In genomic region chr19:50457275-50457892, GRCm38 (mm10) we compare ENCODE assay signal across 19 mouse cellular contexts.
DNase-seq lines count a peak whose midpoint lies in the region; ATAC-seq and TF ChIP-seq lines count a peak whose summit lies in the region.
"Had no signal": no experiment of that assay in that cellular context is flagged by ENCODE, and none has a peak within 500 bp of the region (broad histone marks: within the 10 kb centered on the region; RNA-seq: fewer than 3 reads in every experiment).

No protein-coding gene starts in this region.

- DNase-seq in forebrain, postnatal 0 days, result no peak
- peak; percentile 77 for DNase-seq in midbrain, embryonic 11.5 days (ENCODE audit: low spot score, missing footprints)
- peak; percentile 51 for DNase-seq in brain, embryonic 14.5 days (ENCODE audit: low read depth)
- no peak for DNase-seq in thymus, postnatal 36 days
- no peak for DNase-seq in right cerebral cortex, postnatal 4 days
- DNase-seq: adrenal gland, postnatal 25 days; cerebellum, adult 9-10 months; gastrocnemius, postnatal 25 days; heart, adult 18-20 months; heart, postnatal 14 days; thymus, adult 2 months had no signal

- no peak overlapping the region for H3K4me2 ChIP-seq in forebrain, embryonic 12.5 days
- no peak overlapping the region for H3K4me2 ChIP-seq in forebrain, postnatal 0 days (ENCODE audit: low read depth)
- no peak overlapping the region for H3K4me2 ChIP-seq in midbrain, embryonic 11.5 days
- no peak overlapping the region for H3K4me2 ChIP-seq in midbrain, embryonic 15.5 days
- H3K4me2 ChIP-seq in forebrain, embryonic 16.5 days (ENCODE audit: low read length), result no peak overlapping the region
- H3K4me2 ChIP-seq: heart, embryonic 13.5 days had no signal

- H3K4me3 ChIP-seq in forebrain, embryonic 12.5 days (replicated peaks), result no peak overlapping the region
- H3K4me3 ChIP-seq in forebrain, postnatal 0 days (ENCODE audit: low read depth, low read length), result no peak overlapping the region
- H3K4me3 ChIP-seq in midbrain, embryonic 11.5 days (ENCODE audit: low read depth, low read length), result no peak overlapping the region
- no peak overlapping the region for H3K4me3 ChIP-seq in midbrain, embryonic 15.5 days
- no peak overlapping the region for H3K4me3 ChIP-seq in forebrain, embryonic 16.5 days (replicated peaks; ENCODE audit: low read length)
- H3K4me3 ChIP-seq: heart, embryonic 13.5 days had no signal

- H3K9ac ChIP-seq in forebrain, embryonic 12.5 days, result no peak overlapping the region
- no peak overlapping the region for H3K9ac ChIP-seq in forebrain, postnatal 0 days
- H3K9ac ChIP-seq in midbrain, embryonic 11.5 days (ENCODE audit: low read length), result no peak overlapping the region
- no peak overlapping the region for H3K9ac ChIP-seq in midbrain, embryonic 15.5 days
- H3K9ac ChIP-seq in forebrain, embryonic 16.5 days (replicated peaks; ENCODE audit: low read depth, low read length), result no peak overlapping the region
- H3K9ac ChIP-seq: heart, embryonic 13.5 days had no signal

- peaks cover 12% of the 10 kb centered on the region for H3K4me1 ChIP-seq in forebrain, embryonic 12.5 days
- H3K4me1 ChIP-seq in forebrain, postnatal 0 days (ENCODE audit: insufficient read depth), result no peaks in the 10 kb centered on the region
- H3K4me1 ChIP-seq in midbrain, embryonic 11.5 days (ENCODE audit: control insufficient read depth, insufficient read depth, low read length), result peaks cover 3% of the 10 kb centered on the region; the same call in 1 of the 2 replicates
- no peaks in the 10 kb centered on the region for H3K4me1 ChIP-seq in midbrain, embryonic 15.5 days
- no peaks in the 10 kb centered on the region; the same call in 1 of the 2 replicates for H3K4me1 ChIP-seq in forebrain, embryonic 16.5 days (replicated peaks; ENCODE audit: control insufficient read depth, insufficient read depth, low read length)
- H3K4me1 ChIP-seq: heart, embryonic 13.5 days had no signal

- TF ChIP-seq CTCF in forebrain, postnatal 0 days (IDR thresholded peaks at IDR 0.05; ENCODE audit: low read depth), result no peak
- no peak for TF ChIP-seq CTCF in brain, embryonic 14.5 days (IDR thresholded peaks at IDR 0.05; ENCODE audit: borderline replicate concordance, extremely low read depth, insufficient read depth, insufficient read length)

- 46% methylated on average over 5 of the region's 5 CpGs for WGBS in forebrain, embryonic 12.5 days
- 30% methylated on average over 5 of the region's 5 CpGs for WGBS in forebrain, postnatal 0 days
- 66% methylated on average over 5 of the region's 5 CpGs for WGBS in midbrain, embryonic 11.5 days
- WGBS in midbrain, embryonic 15.5 days, result 34% methylated on average over 5 of the region's 5 CpGs
- WGBS in forebrain, embryonic 16.5 days, result 33% methylated on average over 5 of the region's 5 CpGs

- H3K9me3 ChIP-seq in forebrain, embryonic 12.5 days, result no peaks in the 10 kb centered on the region
- H3K9me3 ChIP-seq in forebrain, postnatal 0 days (ENCODE audit: low read length), result no peaks in the 10 kb centered on the region
- no peaks in the 10 kb centered on the region for H3K9me3 ChIP-seq in midbrain, embryonic 11.5 days (ENCODE audit: control insufficient read depth, low read length)
- no peaks in the 10 kb centered on the region for H3K9me3 ChIP-seq in midbrain, embryonic 15.5 days
- H3K9me3 ChIP-seq in forebrain, embryonic 16.5 days (ENCODE audit: control insufficient read depth, low read length), result no peaks in the 10 kb centered on the region
- H3K9me3 ChIP-seq: heart, embryonic 13.5 days had no signal

- peak; percentile 83 for ATAC-seq in forebrain, embryonic 12.5 days (ENCODE audit: low FRiP score)
- ATAC-seq in forebrain, postnatal 0 days, result no peak
- peak; percentile 84 for ATAC-seq in midbrain, embryonic 11.5 days (ENCODE audit: low FRiP score)
- ATAC-seq in midbrain, embryonic 15.5 days (replicated peaks), result no peak
- ATAC-seq in forebrain, embryonic 16.5 days, result peak; percentile 40; the same call in 1 of the 2 replicates
- ATAC-seq: CD4-positive, CD25-positive, alpha-beta regulatory T cell, adult 4 months; intestine, postnatal 0 days had no signal

- TF ChIP-seq POLR2A in brain, embryonic 14.5 days (IDR thresholded peaks at IDR 0.05; ENCODE audit: borderline replicate concordance, extremely low read depth, insufficient read depth, insufficient read length, poor library complexity, severe bottlenecking), result no peak

- H3K27ac ChIP-seq in forebrain, embryonic 12.5 days, result no peak overlapping the region
- no peak overlapping the region for H3K27ac ChIP-seq in forebrain, postnatal 0 days (ENCODE audit: low read depth, low read length)
- no peak overlapping the region for H3K27ac ChIP-seq in midbrain, embryonic 11.5 days (ENCODE audit: low read depth, low read length)
- H3K27ac ChIP-seq in midbrain, embryonic 15.5 days, result no peak overlapping the region
- H3K27ac ChIP-seq in forebrain, embryonic 16.5 days (ENCODE audit: low read length), result no peak overlapping the region
- H3K27ac ChIP-seq: heart, embryonic 13.5 days; kidney, postnatal 0 days; macrophage had no signal

- no peaks in the 10 kb centered on the region for H3K27me3 ChIP-seq in forebrain, embryonic 12.5 days
- H3K27me3 ChIP-seq in forebrain, postnatal 0 days (ENCODE audit: insufficient read depth, low read length), result no peaks in the 10 kb centered on the region
- no peaks in the 10 kb centered on the region for H3K27me3 ChIP-seq in midbrain, embryonic 11.5 days (ENCODE audit: control insufficient read depth, insufficient read depth, low read length)
- H3K27me3 ChIP-seq in midbrain, embryonic 15.5 days (replicated peaks), result no peaks in the 10 kb centered on the region
- H3K27me3 ChIP-seq in forebrain, embryonic 16.5 days (replicated peaks; ENCODE audit: control insufficient read depth, insufficient read depth, low read length), result no peaks in the 10 kb centered on the region
- H3K27me3 ChIP-seq: heart, embryonic 13.5 days had no signal

- H3K36me3 ChIP-seq in forebrain, embryonic 12.5 days (replicated peaks), result no peaks in the 10 kb centered on the region
- H3K36me3 ChIP-seq in forebrain, postnatal 0 days (ENCODE audit: insufficient read depth), result no peaks in the 10 kb centered on the region
- H3K36me3 ChIP-seq in midbrain, embryonic 11.5 days (ENCODE audit: control insufficient read depth, insufficient read depth, low read length), result no peaks in the 10 kb centered on the region
- no peaks in the 10 kb centered on the region for H3K36me3 ChIP-seq in midbrain, embryonic 15.5 days (replicated peaks)
- H3K36me3 ChIP-seq in forebrain, embryonic 16.5 days (ENCODE audit: control insufficient read depth, insufficient read depth), result no peaks in the 10 kb centered on the region
- H3K36me3 ChIP-seq: heart, embryonic 13.5 days had no signal

Comparison
In these comparisons a context has a peak if more than half of its experiments do, and no peak if none do; other contexts are left out.
1. ATAC-seq: peak in forebrain, embryonic 12.5 days (single experiment), midbrain, embryonic 11.5 days (single experiment) and forebrain, embryonic 16.5 days (single experiment); none in forebrain, postnatal 0 days (single experiment) and midbrain, embryonic 15.5 days (single experiment).
2. DNase-seq: peak in midbrain, embryonic 11.5 days (single experiment) and brain, embryonic 14.5 days (single experiment); none in forebrain, postnatal 0 days (single experiment), thymus, postnatal 36 days (0 of 2) and right cerebral cortex, postnatal 4 days (single experiment).